In genomic region chr5:119694914-119695313, GRCm38 (mm10) we compare ENCODE assay signal across 29 mouse cellular contexts. TPM values are rescaled to one million over a fixed set of nuclear protein-coding genes. Genes with fewer than 3 reads are reported as not detected.
DNase-seq lines count a peak whose midpoint lies in the region; ATAC-seq lines count a peak whose summit lies in the region.
"Had no signal": no experiment of that assay in that cellular context is flagged by ENCODE, and none has a peak within 500 bp of the region (broad histone marks: within the 10 kb centered on the region; RNA-seq: fewer than 3 reads in every experiment).

No protein-coding gene starts in this region.

- no peak overlapping the region for H3K4me2 ChIP-seq in hindbrain, embryonic 11.5 days (replicated peaks; ENCODE audit: low read depth, low read length)
- H3K4me2 ChIP-seq in hindbrain, embryonic 12.5 days (replicated peaks) = no peak overlapping the region
- H3K4me2 ChIP-seq: heart, embryonic 12.5 days; kidney, embryonic 15.5 days; limb, embryonic 15.5 days; liver, embryonic 13.5 days; midbrain, embryonic 13.5 days had no signal

- 8% methylated on average over 8 of the region's 8 CpGs for WGBS in hindbrain, embryonic 11.5 days
- 5% methylated on average over 8 of the region's 8 CpGs for WGBS in hindbrain, embryonic 12.5 days

- peaks cover 63% of the 10 kb centered on the region for H3K27me3 ChIP-seq in hindbrain, embryonic 11.5 days (ENCODE audit: control insufficient read depth, insufficient read depth, low read length)
- H3K27me3 ChIP-seq in hindbrain, embryonic 12.5 days = peaks cover 86% of the 10 kb centered on the region
- H3K27me3 ChIP-seq: CH12.LX had no signal

- DNase-seq in embryo, embryonic 10 days (ENCODE audit: low spot score) = peak; percentile 60
- no peak for DNase-seq in embryo, embryonic 11 days
- peak; percentile 39 for DNase-seq in hindbrain, embryonic 11.5 days (ENCODE audit: low spot score)
- DNase-seq in embryo, embryonic 9.5 days (ENCODE audit: extremely low spot score) = peak; percentile 38
- peak; percentile 62 for DNase-seq in retina, postnatal 1 day
- DNase-seq in cerebellum, adult 9-10 months = no peak
- no peak for DNase-seq in right cerebral cortex, adult 2 months (ENCODE audit: low spot score in 2 of 2)
- DNase-seq: adrenal gland, postnatal 25 days; cerebellum, adult 18-20 months; cerebellum, postnatal 14 days; gastrocnemius, adult 2 months; heart, adult 2 months; kidney, adult 18-20 months; kidney, postnatal 25 days; liver, embryonic 13.5 days; lung, adult 18-20 months; lung, postnatal 4 days; right cerebral cortex, adult 18-20 months had no signal

- no peak overlapping the region for H3K9ac ChIP-seq in hindbrain, embryonic 11.5 days (ENCODE audit: low read depth, low read length)
- no peak overlapping the region for H3K9ac ChIP-seq in hindbrain, embryonic 12.5 days
- H3K9ac ChIP-seq: heart, embryonic 12.5 days; kidney, embryonic 15.5 days; limb, embryonic 15.5 days; liver, embryonic 13.5 days; midbrain, embryonic 13.5 days had no signal

- no peak overlapping the region for H3K4me3 ChIP-seq in hindbrain, embryonic 11.5 days (ENCODE audit: low read depth, low read length)
- H3K4me3 ChIP-seq in hindbrain, embryonic 12.5 days = no peak overlapping the region
- H3K4me3 ChIP-seq: erythroblast, embryonic 14.5 days; gastrocnemius, adult 2 months; heart, adult 2 months; heart, embryonic 12.5 days; kidney, embryonic 15.5 days; left cerebral cortex, adult 2 months; limb, embryonic 15.5 days; liver, embryonic 13.5 days; midbrain, embryonic 13.5 days had no signal

- H3K9me3 ChIP-seq in hindbrain, embryonic 11.5 days (ENCODE audit: control insufficient read depth, low read length) = no peaks in the 10 kb centered on the region
- no peaks in the 10 kb centered on the region for H3K9me3 ChIP-seq in hindbrain, embryonic 12.5 days (replicated peaks)
- H3K9me3 ChIP-seq: heart, embryonic 12.5 days; kidney, embryonic 15.5 days; limb, embryonic 15.5 days; liver, embryonic 13.5 days; megakaryocyte, embryonic 14.5 days; midbrain, embryonic 13.5 days had no signal

- ATAC-seq in hindbrain, embryonic 11.5 days (ENCODE audit: low FRiP score) = no peak
- ATAC-seq in hindbrain, embryonic 12.5 days (ENCODE audit: low FRiP score) = no peak
- ATAC-seq: hindbrain, embryonic 16.5 days; lung, postnatal 0 days; midbrain, embryonic 13.5 days had no signal

- H3K4me1 ChIP-seq in hindbrain, embryonic 11.5 days (replicated peaks; ENCODE audit: control insufficient read depth, insufficient read depth, low read length) = no peaks in the 10 kb centered on the region
- H3K4me1 ChIP-seq in hindbrain, embryonic 12.5 days = peaks cover 3% of the 10 kb centered on the region; the same call in 1 of the 2 replicates
- H3K4me1 ChIP-seq: heart, embryonic 12.5 days; liver, embryonic 13.5 days; megakaryocyte, embryonic 14.5 days had no signal

- no peaks in the 10 kb centered on the region for H3K36me3 ChIP-seq in hindbrain, embryonic 11.5 days (ENCODE audit: control insufficient read depth, insufficient read depth, low read length)
- H3K36me3 ChIP-seq in hindbrain, embryonic 12.5 days = no peaks in the 10 kb centered on the region
- H3K36me3 ChIP-seq: heart, embryonic 12.5 days; kidney, embryonic 15.5 days; limb, embryonic 15.5 days; liver, embryonic 13.5 days; midbrain, embryonic 13.5 days had no signal

- H3K27ac ChIP-seq in hindbrain, embryonic 11.5 days (ENCODE audit: low read depth, low read length) = no peak overlapping the region
- no peak overlapping the region for H3K27ac ChIP-seq in hindbrain, embryonic 12.5 days
- H3K27ac ChIP-seq: gastrocnemius, adult 2 months; heart, adult 2 months; kidney, embryonic 15.5 days; left cerebral cortex, adult 2 months; limb, embryonic 15.5 days; liver, embryonic 13.5 days; midbrain, embryonic 13.5 days had no signal

RNA-seq across cellular contexts. Expression of gene Tbx3, which starts 24.4 kb away (rescaled TPM):
- 5.1 and 9.0 TPM in 2 replicates for polyA plus RNA-seq in hindbrain, embryonic 11.5 days (2014; fragmentation: Nextera tagmentation; extraction: Ambion mirVana)
- polyA plus RNA-seq in hindbrain, embryonic 12.5 days (2016; fragmentation: Nextera tagmentation; extraction: Ambion mirVana) = 8.9 and 10.3 TPM in 2 replicates
- polyA plus RNA-seq: erythroblast, embryonic 14.5 days had no signal

Comparison
In these comparisons a context has a peak if more than half of its experiments do, and no peak if none do; other contexts are left out.
1. DNase-seq: peak in embryo, embryonic 10 days (single experiment), hindbrain, embryonic 11.5 days (single experiment), embryo, embryonic 9.5 days (single experiment) and retina, postnatal 1 day (single experiment); none in embryo, embryonic 11 days (single experiment), cerebellum, adult 9-10 months (single experiment) and right cerebral cortex, adult 2 months (0 of 2).